Mouse (Mus musculus) embryonic facial prominence, embryonic 11.5 days (tissue): ENCODE results near the gene Gm17018. TPM values are rescaled to one million over a fixed set of nuclear protein-coding genes. Genes with fewer than 3 reads are reported as not detected.

Experiments
- ATAC-seq: fragments of 200-750 bp; cut with Nextera tagmentation; replicated peaks from 2 replicates; pipeline ENCODE4 v1.8.0; 2017; ENCODE audit warnings: low read depth; ENCODE audit not compliant: insufficient number of reproducible peaks, low FRiP score, low TSS enrichment
- DNase-seq: peaks from one replicate; pipeline ENCODE4 v3.0.0-alpha.2; 2015; ENCODE audit warnings: low spot score
- H3K27ac ChIP-seq: fragments of 300-500 bp; sonication (generic); replicated peaks from 2 replicates; pipeline ENCODE4 v1.5.1; 2014; ENCODE audit warnings: mild to moderate bottlenecking, low read depth, low read length, control low read depth
- H3K27me3 ChIP-seq: fragments of 300-500 bp; sonication (generic); 2 replicates; pipeline ENCODE4 v1.6.1; 2014; ENCODE audit warnings: mild to moderate bottlenecking, low read length, moderate library complexity, mixed read lengths; ENCODE audit not compliant: control insufficient read depth, insufficient read depth
- H3K36me3 ChIP-seq: fragments of 300-500 bp; sonication (generic); replicated peaks from 2 replicates; pipeline ENCODE4 v1.6.1; 2014; ENCODE audit warnings: low read depth, mild to moderate bottlenecking, low read length, moderate library complexity, mixed read lengths; ENCODE audit not compliant: control insufficient read depth, insufficient read depth
- H3K4me1 ChIP-seq: fragments of 300-500 bp; sonication (generic); 2 replicates; pipeline ENCODE4 v1.6.1; 2014; ENCODE audit warnings: low read length, mixed read lengths; ENCODE audit not compliant: control insufficient read depth, insufficient read depth
- H3K4me2 ChIP-seq: fragments of 300-500 bp; sonication (generic); 2 replicates; pipeline ENCODE4 v1.6.1; 2014; ENCODE audit warnings: low read depth, mild to moderate bottlenecking, control low read depth, low read length, moderate library complexity
- H3K4me3 ChIP-seq: fragments of 300-500 bp; sonication (generic); 2 replicates; pipeline ENCODE4 v1.5.1; 2014; ENCODE audit warnings: low read depth, low read length, control low read depth
- H3K9ac ChIP-seq: fragments of 300-500 bp; sonication (generic); replicated peaks from 2 replicates; pipeline ENCODE4 v1.6.1; 2014; ENCODE audit warnings: mild to moderate bottlenecking, control low read depth, low read length
- H3K9me3 ChIP-seq: fragments of 300-500 bp; sonication (generic); replicated peaks from 2 replicates; pipeline ENCODE4 v1.6.1; 2016; ENCODE audit warnings: mild to moderate bottlenecking, low read length, inconsistent platforms, mixed read lengths; ENCODE audit not compliant: control insufficient read depth
- WGBS: fragments of 180-500 bp; shearing (Covaris S2); extraction: QIAGEN DNeasy Blood & Tissue Kit; methylation state at CpG from one replicate; pipeline ENCODE4 v1.1.7; 2014; 5-methylcytosine and 5-hydroxymethylcytosine counted together
- polyA plus RNA-seq: library from polyadenylated mRNA; unstranded; fragments of >200 nt; fragmentation: Nextera tagmentation; extraction: Ambion mirVana; gene quantifications from 2 replicates; pipeline ENCODE4 v1.2.1, GENCODE M21; 2014

The Gm17018 gene
- 50.1 and 54.5 TPM in 2 replicates for polyA plus RNA-seq

- Histone ChIP-seq H3K4me2 (peak within 1 kb of the TSS; percentile 74), H3K9ac (peak within 1 kb of the TSS; percentile 69), H3K9me3 (no peaks in the 10 kb centered on the region), H3K27ac (no peak within 1 kb of the TSS; the same call in 1 of the 2 replicates), H3K4me1 (no peaks in the 10 kb centered on the region), H3K36me3 (no peaks in the 10 kb centered on the region), H3K4me3 (peak within 1 kb of the TSS; percentile 70), H3K27me3 (no peaks in the 10 kb centered on the region)
- peak; percentile 68 for ATAC-seq
- peak; percentile 92 for DNase-seq
- WGBS: under 1% methylated on average over 35 of the region's 35 CpGs
These were observed at the start of gene Gm17018, which contains the start of gene Poll for GRCm38 (mm10) chr19:45560153-45560890. Gene Gm17018, plus strand, starts transcription at chr19:45560615. Gene Poll, minus strand, starts transcription at chr19:45560531.

- no peak for ATAC-seq
- no peak for DNase-seq
- Histone ChIP-seq H3K36me3 (no peaks in the 10 kb centered on the region; the same call in 1 of the 2 replicates), H3K4me3 (no peak overlapping the region), H3K9me3 (no peaks in the 10 kb centered on the region), H3K4me2 (no peak overlapping the region), H3K27ac (no peak overlapping the region), H3K4me1 (no peaks in the 10 kb centered on the region), H3K27me3 (no peaks in the 10 kb centered on the region), H3K9ac (no peak overlapping the region)
- WGBS: 78% methylated on average over 3 of the region's 3 CpGs
These were observed 49.7 kb upstream of the Gm17018 start for GRCm38 (mm10) chr19:45510680-45511079.

- DNase-seq: no peak
- no peak for ATAC-seq
- Histone ChIP-seq H3K4me3 (no peak overlapping the region), H3K36me3 (no peaks in the 10 kb centered on the region; the same call in 1 of the 2 replicates), H3K4me1 (no peaks in the 10 kb centered on the region), H3K9ac (no peak overlapping the region), H3K4me2 (no peak overlapping the region), H3K27ac (no peak overlapping the region), H3K27me3 (no peaks in the 10 kb centered on the region), H3K9me3 (no peaks in the 10 kb centered on the region)
- WGBS: 85% methylated on average over 4 of the region's 4 CpGs
These were observed 49.0 kb upstream of the Gm17018 start for GRCm38 (mm10) chr19:45511406-45511805.

GRCm38 (mm10) chr19:45515341-45515740 lies 45.1 kb upstream of the Gm17018 start:
- no peak overlapping the region for H3K4me2 ChIP-seq
- H3K27ac ChIP-seq: no peak overlapping the region
- DNase-seq: no peak
- H3K4me1 ChIP-seq: no peaks in the 10 kb centered on the region
- no peak overlapping the region for H3K4me3 ChIP-seq
- H3K27me3 ChIP-seq: no peaks in the 10 kb centered on the region
- H3K36me3 ChIP-seq: no peaks in the 10 kb centered on the region; the same call in none of the 2 replicates
- ATAC-seq: no peak
- H3K9me3 ChIP-seq: no peaks in the 10 kb centered on the region
- 92% methylated on average over 2 of the region's 2 CpGs for WGBS
- H3K9ac ChIP-seq: no peak overlapping the region

GRCm38 (mm10) chr19:45516264-45516663 lies 44.2 kb upstream of the Gm17018 start:
- Histone ChIP-seq H3K9ac (no peak overlapping the region), H3K4me3 (no peak overlapping the region), H3K27ac (no peak overlapping the region), H3K4me2 (no peak overlapping the region), H3K9me3 (no peaks in the 10 kb centered on the region), H3K4me1 (no peaks in the 10 kb centered on the region), H3K27me3 (no peaks in the 10 kb centered on the region), H3K36me3 (no peaks in the 10 kb centered on the region; the same call in none of the 2 replicates)
- ATAC-seq: no peak
- 93% methylated on average over 12 of the region's 12 CpGs for WGBS
- no peak for DNase-seq

GRCm38 (mm10) chr19:45527382-45527781 lies 33.0 kb upstream of the Gm17018 start:
- Histone ChIP-seq H3K9ac (no peak overlapping the region), H3K27ac (no peak overlapping the region), H3K36me3 (peaks cover 5% of the 10 kb centered on the region; the same call in 1 of the 2 replicates), H3K4me3 (no peak overlapping the region), H3K27me3 (no peaks in the 10 kb centered on the region), H3K9me3 (no peaks in the 10 kb centered on the region), H3K4me2 (no peak overlapping the region), H3K4me1 (no peaks in the 10 kb centered on the region)
- WGBS: 85% methylated on average over 7 of the region's 7 CpGs
- ATAC-seq (no peak), DNase-seq (no peak)

GRCm38 (mm10) chr19:45527931-45528534 lies 32.4 kb upstream of the Gm17018 start:
- H3K9me3 ChIP-seq: no peaks in the 10 kb centered on the region
- 96% methylated on average over 10 of the region's 10 CpGs for WGBS
- H3K4me2 ChIP-seq: no peak overlapping the region
- ATAC-seq (no peak), DNase-seq (no peak)
- no peaks in the 10 kb centered on the region for H3K4me1 ChIP-seq
- no peaks in the 10 kb centered on the region for H3K27me3 ChIP-seq
- H3K4me3 ChIP-seq: no peak overlapping the region
- H3K9ac ChIP-seq: no peak overlapping the region
- peaks cover 5% of the 10 kb centered on the region; the same call in 1 of the 2 replicates for H3K36me3 ChIP-seq
- no peak overlapping the region for H3K27ac ChIP-seq

GRCm38 (mm10) chr19:45529294-45529693 lies 31.1 kb upstream of the Gm17018 start:
- peaks cover 5% of the 10 kb centered on the region; the same call in 1 of the 2 replicates for H3K36me3 ChIP-seq
- 90% methylated on average over 5 of the region's 5 CpGs for WGBS

More at GRCm38 (mm10) chr19:45529294-45529693, 31.1 kb upstream of the Gm17018 start:
- no peaks in the 10 kb centered on the region for H3K9me3 ChIP-seq
- H3K4me3 ChIP-seq: no peak overlapping the region
- no peak overlapping the region for H3K4me2 ChIP-seq
- H3K27ac ChIP-seq: no peak overlapping the region
- no peaks in the 10 kb centered on the region for H3K4me1 ChIP-seq
- H3K27me3 ChIP-seq: no peaks in the 10 kb centered on the region
- ATAC-seq (no peak), DNase-seq (no peak)
- no peak overlapping the region for H3K9ac ChIP-seq
